Mouse (Mus musculus): ENCODE data around the gene Pcx. TPM values are rescaled to one million over a fixed set of nuclear protein-coding genes. Genes with fewer than 3 reads are reported as not detected.
"Not testable (repeated sequence)": the region's sequence is repeated elsewhere in the genome, so short reads cannot be mapped to it uniquely, and the experiment has no call there.

Gene Pcx
- polyA plus RNA-seq, 1 experiment from 2014 or later = 11.6 TPM

DNA sequence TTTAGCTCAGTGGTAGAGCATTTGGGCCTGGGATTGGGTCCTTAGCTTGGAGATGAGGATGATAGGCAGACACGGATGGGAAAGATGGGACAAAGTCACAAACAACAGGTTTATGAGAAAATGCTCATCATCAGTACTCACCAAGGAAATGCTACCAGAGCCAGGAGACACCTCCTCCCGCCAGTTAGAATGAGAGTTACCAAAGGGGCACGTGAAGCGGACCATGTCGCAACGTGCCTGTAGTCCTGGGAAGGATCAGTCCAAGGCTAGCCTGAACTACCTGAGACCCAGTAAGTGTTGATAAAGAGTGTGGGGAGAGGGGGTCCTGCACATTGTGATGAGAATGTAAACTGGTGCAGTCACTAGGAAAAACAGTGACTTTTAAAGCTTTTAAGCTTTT, 60.5 kb downstream of the Pcx start:
- Histone ChIP-seq H3K9ac (no peak overlapping the region), H3K9me3 (no peaks in the 10 kb centered on the region), H3K36me3 (no peaks in the 10 kb centered on the region), H3K27ac (replicated peaks) (no peak overlapping the region), H3K4me3 (no peak overlapping the region), H3K27me3 (replicated peaks) (no peaks in the 10 kb centered on the region), H3K4me2 (no peak overlapping the region), H3K4me1 (peaks cover 23% of the 10 kb centered on the region)
- no peak for ATAC-seq (ENCODE audit: extremely low read depth, insufficient number of reproducible peaks, low FRiP score, low TSS enrichment)
- 89% methylated on average over 6 of the region's 6 CpGs for WGBS

DNA sequence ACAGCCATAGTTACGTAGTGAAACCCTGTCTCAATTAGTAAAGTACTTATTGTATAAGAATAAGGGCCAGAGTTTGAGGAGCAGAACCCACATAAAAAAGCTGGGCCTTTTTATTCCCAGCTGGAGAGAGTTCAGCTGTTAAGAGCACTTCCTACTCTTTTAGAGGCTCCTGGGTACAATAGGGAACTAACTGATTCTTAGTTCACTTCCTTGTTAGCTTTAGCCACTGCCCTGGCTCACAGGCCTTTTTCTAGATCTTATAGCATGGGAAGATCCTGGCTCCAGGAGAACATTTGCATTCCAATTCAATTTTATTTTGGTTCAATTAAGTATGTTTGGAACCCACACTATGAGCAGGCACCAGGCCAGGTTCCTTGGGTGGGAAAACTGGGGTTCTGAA, 61.4 kb downstream of the Pcx start:
- peaks cover 23% of the 10 kb centered on the region for H3K4me1 ChIP-seq
- no peaks in the 10 kb centered on the region for H3K27me3 ChIP-seq (replicated peaks)
- H3K9ac ChIP-seq = no peak overlapping the region
- no peak for ATAC-seq (ENCODE audit: extremely low read depth, insufficient number of reproducible peaks, low FRiP score, low TSS enrichment)
- H3K36me3 ChIP-seq = no peaks in the 10 kb centered on the region
- no peak overlapping the region for H3K4me3 ChIP-seq
- H3K9me3 ChIP-seq = no peaks in the 10 kb centered on the region
- WGBS = 88% methylated on average over 1 of the region's 1 CpGs
- H3K4me2 ChIP-seq = no peak overlapping the region
- no peak overlapping the region for H3K27ac ChIP-seq (replicated peaks)

DNA sequence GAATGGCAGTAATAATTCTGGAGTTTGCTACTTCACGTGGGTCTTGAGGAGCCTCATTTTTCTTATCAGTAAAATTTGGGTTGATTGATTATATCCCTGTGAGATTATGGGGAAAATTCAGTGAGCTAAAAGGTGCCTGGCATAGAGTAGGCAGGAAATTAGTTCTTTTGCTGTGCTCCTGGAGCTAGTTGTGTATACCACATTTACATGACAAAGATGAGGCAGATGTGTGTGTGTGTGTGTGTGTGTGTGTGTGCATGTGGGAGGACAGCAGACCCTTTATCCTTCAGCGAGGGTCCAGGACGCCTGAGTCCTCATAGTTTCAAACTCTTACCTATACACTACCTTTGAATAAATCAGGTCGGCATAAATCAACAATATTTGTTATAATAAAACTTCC, 61.8 kb downstream of the Pcx start:
- Histone ChIP-seq H3K4me2 (no peak overlapping the region), H3K27ac (replicated peaks) (no peak overlapping the region), H3K36me3 (no peaks in the 10 kb centered on the region), H3K4me1 (peaks cover 23% of the 10 kb centered on the region), H3K9me3 (no peaks in the 10 kb centered on the region), H3K27me3 (replicated peaks) (no peaks in the 10 kb centered on the region), H3K9ac (no peak overlapping the region), H3K4me3 (no peak overlapping the region)
- no peak for ATAC-seq (ENCODE audit: extremely low read depth, insufficient number of reproducible peaks, low FRiP score, low TSS enrichment)
- 77% methylated on average over 4 of the region's 4 CpGs for WGBS

DNA sequence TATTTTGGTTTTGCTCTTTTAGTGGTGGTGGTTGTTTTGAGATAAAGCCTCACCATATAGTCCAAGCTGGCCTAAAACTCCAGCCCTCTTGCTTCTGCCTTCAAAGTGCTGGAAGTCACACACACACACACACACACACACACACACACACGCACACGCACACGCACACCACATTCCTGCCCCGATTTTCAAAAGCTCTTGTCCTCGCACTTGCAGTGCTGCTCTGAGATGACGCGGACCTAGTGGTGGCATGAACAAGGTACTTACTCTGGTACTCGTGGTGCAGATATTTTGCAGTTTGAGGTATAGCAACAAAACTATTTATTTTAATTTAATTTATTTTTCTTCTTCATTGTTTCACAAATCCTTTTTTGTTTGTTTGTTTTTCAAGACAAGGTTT, 62.2 kb downstream of the Pcx start:
- no peak for ATAC-seq (ENCODE audit: extremely low read depth, insufficient number of reproducible peaks, low FRiP score, low TSS enrichment)
- no peaks in the 10 kb centered on the region for H3K36me3 ChIP-seq
- 89% methylated on average over 8 of the region's 8 CpGs for WGBS

DNA sequence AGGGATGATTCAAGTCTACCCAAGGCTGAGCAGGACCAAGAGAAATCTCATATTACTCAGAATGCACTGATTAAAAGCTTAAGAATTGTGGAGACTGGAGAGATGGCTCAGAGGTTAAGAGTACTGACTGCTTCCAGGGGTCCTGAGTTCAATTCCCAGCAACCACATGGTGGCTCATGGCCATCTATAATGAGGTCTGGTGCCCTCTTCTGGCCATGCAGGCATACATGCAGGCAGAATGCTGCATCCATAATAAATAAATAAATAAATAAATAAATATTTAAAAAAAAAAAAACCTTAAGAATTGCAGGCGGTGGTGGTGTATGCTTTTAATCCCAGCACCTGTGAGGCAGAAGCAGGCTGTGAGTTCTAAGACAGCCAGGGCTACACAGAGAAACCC, 63.0 kb downstream of the Pcx start:
- Histone ChIP-seq H3K4me3 (no peak overlapping the region), H3K9ac (no peak overlapping the region), H3K27ac (replicated peaks) (no peak overlapping the region), H3K9me3 (no peaks in the 10 kb centered on the region), H3K4me1 (peaks cover 12% of the 10 kb centered on the region), H3K36me3 (no peaks in the 10 kb centered on the region), H3K27me3 (replicated peaks) (no peaks in the 10 kb centered on the region), H3K4me2 (no peak overlapping the region)
- 81% methylated on average over 1 of the region's 1 CpGs for WGBS
- no peak for ATAC-seq (ENCODE audit: extremely low read depth, insufficient number of reproducible peaks, low FRiP score, low TSS enrichment)

More for the DNA sequence above, 62.2 kb downstream of the Pcx start:
- Histone ChIP-seq H3K9me3 (no peaks in the 10 kb centered on the region), H3K27me3 (replicated peaks) (no peaks in the 10 kb centered on the region), H3K9ac (no peak overlapping the region), H3K4me1 (peaks cover 19% of the 10 kb centered on the region), H3K4me3 (no peak overlapping the region), H3K4me2 (no peak overlapping the region), H3K27ac (replicated peaks) (no peak overlapping the region)

DNA sequence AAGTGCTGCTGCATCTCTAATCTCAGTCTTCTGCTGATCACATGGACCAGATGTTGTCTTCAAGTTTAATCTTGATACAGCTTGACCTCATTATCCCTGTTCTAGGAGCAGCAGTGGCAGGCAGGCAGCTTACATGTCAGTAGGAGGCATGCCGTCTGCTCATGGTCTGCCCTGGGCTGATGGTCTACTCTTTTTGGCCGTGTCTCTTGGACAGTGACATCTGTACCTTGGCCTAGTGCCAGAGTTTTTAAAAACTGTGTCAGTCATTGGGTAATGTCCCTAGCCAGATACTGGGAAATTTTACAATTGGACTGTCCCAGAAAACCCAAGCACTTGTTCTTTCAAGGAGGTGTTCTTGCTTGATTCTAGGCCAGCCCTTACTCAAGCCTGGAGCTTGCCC, 68.5 kb downstream of the Pcx start:
- Histone ChIP-seq H3K27me3 (replicated peaks) (no peaks in the 10 kb centered on the region), H3K9me3 (no peaks in the 10 kb centered on the region), H3K27ac (replicated peaks) (no peak overlapping the region), H3K4me2 (no peak overlapping the region), H3K4me1 (no peaks in the 10 kb centered on the region), H3K36me3 (no peaks in the 10 kb centered on the region), H3K4me3 (no peak overlapping the region), H3K9ac (no peak overlapping the region)
- no peak for ATAC-seq (ENCODE audit: extremely low read depth, insufficient number of reproducible peaks, low FRiP score, low TSS enrichment)
- WGBS = 58% methylated on average over 2 of the region's 2 CpGs

DNA sequence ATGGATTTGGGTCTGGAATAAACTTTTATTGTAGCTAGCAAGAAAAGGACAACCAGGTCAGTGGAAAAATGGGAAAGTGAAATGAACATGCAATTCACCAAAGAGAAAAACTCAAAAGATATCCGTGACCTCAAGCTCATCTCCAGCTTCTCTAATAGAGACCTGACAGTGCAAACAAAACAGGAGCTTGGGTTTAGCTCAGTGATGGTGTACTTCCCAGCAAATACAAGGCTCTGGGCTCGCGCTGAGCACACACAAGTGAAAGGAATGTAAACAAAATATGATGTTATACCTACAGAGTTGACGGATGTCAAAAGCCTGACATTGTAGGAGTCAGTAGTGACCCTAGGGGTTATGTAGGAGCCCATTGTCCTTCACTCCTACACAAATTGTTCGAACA, 69.0 kb downstream of the Pcx start:
- H3K36me3 ChIP-seq = no peaks in the 10 kb centered on the region
- 73% methylated on average over 5 of the region's 5 CpGs for WGBS
- no peaks in the 10 kb centered on the region for H3K27me3 ChIP-seq (replicated peaks)
- H3K9me3 ChIP-seq = no peaks in the 10 kb centered on the region
- no peak overlapping the region for H3K9ac ChIP-seq
- H3K4me3 ChIP-seq = no peak overlapping the region
- no peaks in the 10 kb centered on the region for H3K4me1 ChIP-seq
- no peak overlapping the region for H3K27ac ChIP-seq (replicated peaks)
- no peak overlapping the region for H3K4me2 ChIP-seq
- ATAC-seq (ENCODE audit: extremely low read depth, insufficient number of reproducible peaks, low FRiP score, low TSS enrichment) = no peak

DNA sequence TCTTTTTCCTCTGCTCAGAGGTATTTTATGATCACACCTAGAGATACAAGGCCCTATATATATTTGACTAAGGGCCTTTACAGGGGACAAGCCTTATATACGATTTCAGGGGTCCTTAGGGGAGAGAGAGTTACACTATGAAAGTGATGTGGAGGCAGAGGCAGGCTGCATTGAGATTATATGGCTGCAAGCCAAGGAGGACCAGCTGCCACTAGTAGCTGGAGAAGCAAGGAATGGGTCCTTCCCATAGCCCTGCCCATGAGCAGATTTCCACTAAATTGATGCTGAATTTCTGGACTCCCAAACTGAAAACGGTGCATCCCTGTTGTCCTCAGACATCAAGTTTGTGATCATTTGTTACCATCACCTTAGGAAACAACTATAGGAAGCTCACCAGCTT, 73.6 kb downstream of the Pcx start:
- Histone ChIP-seq H3K9me3 (no peaks in the 10 kb centered on the region), H3K4me2 (no peak overlapping the region), H3K27me3 (replicated peaks) (no peaks in the 10 kb centered on the region), H3K36me3 (no peaks in the 10 kb centered on the region), H3K27ac (replicated peaks) (no peak overlapping the region), H3K4me1 (no peaks in the 10 kb centered on the region), H3K4me3 (no peak overlapping the region), H3K9ac (no peak overlapping the region)
- WGBS = 62% methylated on average over 2 of the region's 2 CpGs
- no peak for ATAC-seq (ENCODE audit: extremely low read depth, insufficient number of reproducible peaks, low FRiP score, low TSS enrichment)

DNA sequence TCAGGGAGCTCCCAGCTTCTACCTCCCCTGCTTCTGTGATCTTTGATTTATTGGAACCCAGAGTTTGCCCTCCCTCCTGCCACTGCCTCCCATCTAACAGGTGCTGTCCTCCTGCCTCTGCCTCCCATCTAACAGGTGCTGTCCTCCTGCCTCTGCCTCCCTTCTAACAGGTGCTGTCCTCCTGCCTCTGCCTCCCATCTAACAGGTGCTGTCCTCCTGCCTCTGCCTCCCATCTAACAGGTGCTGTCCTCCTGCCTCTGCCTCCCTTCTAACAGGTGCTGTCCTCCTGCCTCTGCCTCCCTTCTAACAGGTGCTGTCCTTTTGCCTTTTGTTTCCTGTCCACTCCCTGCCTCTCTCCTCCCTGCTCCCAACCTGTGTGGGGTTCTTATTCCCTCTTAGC, 76.5 kb downstream of the Pcx start:
- H3K27ac ChIP-seq (replicated peaks); H3K9me3 ChIP-seq; H3K4me3 ChIP-seq; H3K9ac ChIP-seq; H3K4me1 ChIP-seq; H3K36me3 ChIP-seq; ATAC-seq (ENCODE audit: extremely low read depth, insufficient number of reproducible peaks, low FRiP score, low TSS enrichment); H3K4me2 ChIP-seq; H3K27me3 ChIP-seq (replicated peaks): not testable (repeated sequence)

DNA sequence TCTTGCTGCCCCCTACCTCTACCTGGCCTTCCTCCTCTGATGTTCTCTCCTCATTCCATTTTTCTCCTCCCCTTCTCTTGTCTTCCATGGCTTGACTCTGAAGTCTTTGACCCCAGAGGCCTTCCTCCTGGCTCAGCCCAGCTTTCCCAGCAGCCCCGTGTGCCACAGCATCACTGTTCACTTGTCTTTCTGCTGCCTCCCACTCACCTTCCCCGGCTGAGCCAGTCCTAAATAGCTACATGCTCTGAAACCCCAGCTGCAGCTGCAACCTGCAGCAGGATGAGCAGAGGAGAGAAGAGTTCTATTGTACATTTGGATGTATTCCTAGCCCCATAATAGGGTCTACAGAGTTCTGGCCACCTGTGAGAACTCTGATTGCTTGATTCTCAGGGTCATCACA, 77.2 kb downstream of the Pcx start:
- no peaks in the 10 kb centered on the region for H3K36me3 ChIP-seq
- 61% methylated on average over 2 of the region's 2 CpGs for WGBS
- H3K4me2 ChIP-seq = no peak overlapping the region
- peaks cover 8% of the 10 kb centered on the region; the same call in 1 of the 2 replicates for H3K4me1 ChIP-seq
- H3K27me3 ChIP-seq (replicated peaks) = no peaks in the 10 kb centered on the region
- H3K27ac ChIP-seq (replicated peaks) = no peak overlapping the region
- no peaks in the 10 kb centered on the region for H3K9me3 ChIP-seq
- H3K9ac ChIP-seq = no peak overlapping the region
- no peak for ATAC-seq (ENCODE audit: extremely low read depth, insufficient number of reproducible peaks, low FRiP score, low TSS enrichment)
- no peak overlapping the region for H3K4me3 ChIP-seq

DNA sequence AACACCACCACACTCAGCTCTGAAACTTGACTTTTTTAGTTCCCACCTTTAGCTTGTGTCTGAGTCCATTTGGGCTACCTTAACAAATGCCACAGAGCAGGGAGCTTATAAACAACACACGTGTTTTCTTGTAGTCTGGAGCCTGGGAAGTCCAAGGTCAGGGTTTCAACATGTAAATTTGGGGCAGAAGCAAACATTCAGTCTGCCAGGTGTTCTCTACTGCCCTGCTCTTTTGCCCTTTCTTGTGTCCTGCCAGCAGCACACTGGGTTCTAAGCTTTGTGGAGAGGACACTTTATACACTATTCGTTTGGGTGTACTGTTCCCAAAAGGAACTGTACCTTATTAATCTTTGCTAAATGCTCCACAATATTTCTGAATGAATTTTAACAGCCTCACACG, 78.2 kb downstream of the Pcx start:
- Histone ChIP-seq H3K4me2 (no peak overlapping the region), H3K4me1 (peaks cover 8% of the 10 kb centered on the region; the same call in 1 of the 2 replicates), H3K27me3 (replicated peaks) (no peaks in the 10 kb centered on the region), H3K9me3 (no peaks in the 10 kb centered on the region), H3K36me3 (no peaks in the 10 kb centered on the region), H3K4me3 (no peak overlapping the region), H3K27ac (replicated peaks) (no peak overlapping the region), H3K9ac (no peak overlapping the region)
- 66% methylated on average over 3 of the region's 3 CpGs for WGBS
- no peak for ATAC-seq (ENCODE audit: extremely low read depth, insufficient number of reproducible peaks, low FRiP score, low TSS enrichment)

DNA sequence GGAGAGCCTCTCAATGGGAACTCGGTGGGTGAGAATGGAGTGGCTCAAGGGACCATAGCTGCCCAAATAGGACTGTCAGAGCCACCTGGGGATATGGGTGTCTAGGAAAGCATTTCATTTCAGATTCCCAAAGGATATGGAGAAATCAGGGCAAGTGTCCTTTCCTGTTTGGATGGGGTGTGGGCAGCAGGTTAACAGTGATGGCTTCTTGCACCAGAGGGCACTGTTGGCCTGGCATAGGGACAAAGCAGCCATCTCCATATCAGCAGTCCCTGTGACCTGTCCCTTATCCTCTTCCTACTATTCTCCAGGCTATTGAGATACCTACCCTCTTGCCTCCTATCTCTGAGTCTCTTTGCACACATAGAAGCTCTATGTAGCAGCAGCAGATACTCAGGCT, 78.8 kb downstream of the Pcx start:
- H3K27ac ChIP-seq (replicated peaks) = no peak overlapping the region
- H3K9me3 ChIP-seq = no peaks in the 10 kb centered on the region
- H3K4me2 ChIP-seq = no peak overlapping the region
- ATAC-seq (ENCODE audit: extremely low read depth, insufficient number of reproducible peaks, low FRiP score, low TSS enrichment) = no peak
- no peak overlapping the region for H3K9ac ChIP-seq
- 73% methylated on average over 1 of the region's 1 CpGs for WGBS
- peaks cover 8% of the 10 kb centered on the region; the same call in 1 of the 2 replicates for H3K4me1 ChIP-seq
- H3K27me3 ChIP-seq (replicated peaks) = no peaks in the 10 kb centered on the region
- no peak overlapping the region for H3K4me3 ChIP-seq
- no peaks in the 10 kb centered on the region for H3K36me3 ChIP-seq

DNA sequence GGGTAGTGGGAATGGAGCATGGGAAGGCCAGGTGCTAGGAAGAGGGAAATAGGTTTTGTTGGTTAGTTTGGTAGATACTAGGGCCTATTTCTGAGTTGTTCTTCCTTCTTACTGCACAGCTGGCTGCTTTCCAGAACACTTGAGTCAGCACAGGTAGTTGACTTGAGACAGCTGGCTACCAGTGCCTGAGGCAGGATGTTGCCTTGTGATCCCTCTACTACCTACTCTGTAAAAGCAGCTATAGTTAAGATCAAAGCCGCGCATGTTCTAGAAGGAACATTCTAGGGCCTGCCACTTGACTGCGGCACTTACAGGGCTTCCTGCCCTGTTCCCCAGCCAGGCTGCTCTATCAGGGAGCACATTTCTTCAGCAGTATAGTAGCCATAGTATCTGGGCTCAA, 79.8 kb downstream of the Pcx start:
- H3K4me1 ChIP-seq = peaks cover 8% of the 10 kb centered on the region; the same call in 1 of the 2 replicates
- H3K4me2 ChIP-seq = no peak overlapping the region
- H3K27ac ChIP-seq (replicated peaks) = no peak overlapping the region
- H3K27me3 ChIP-seq (replicated peaks) = no peaks in the 10 kb centered on the region
- H3K36me3 ChIP-seq = no peaks in the 10 kb centered on the region
- H3K9me3 ChIP-seq = no peaks in the 10 kb centered on the region
- WGBS = 76% methylated on average over 3 of the region's 3 CpGs
- no peak overlapping the region for H3K4me3 ChIP-seq
- H3K9ac ChIP-seq = no peak overlapping the region
- ATAC-seq (ENCODE audit: extremely low read depth, insufficient number of reproducible peaks, low FRiP score, low TSS enrichment) = no peak

Measured in heart, embryonic 13.5 days (tissue).